ENCODE assay signal across 8 mouse cellular contexts in genomic region chr15:77036320-77036988, GRCm38 (mm10). TPM values are rescaled to one million over a fixed set of nuclear protein-coding genes. Genes with fewer than 3 reads are reported as not detected.
DNase-seq lines count a peak whose midpoint lies in the region; ATAC-seq and TF ChIP-seq lines count a peak whose summit lies in the region.

No protein-coding gene starts in this region.

- peak overlapping the region; percentile 23; the same call in 1 of the 2 replicates for H3K27ac ChIP-seq in cerebellum, adult 2 months (ENCODE audit: insufficient read depth, low read length)
- H3K27ac ChIP-seq in kidney, adult 2 months (ENCODE audit: insufficient read depth, low read depth, low read length), result peak overlapping the region; percentile 63
- peak overlapping the region; percentile 92 for H3K27ac ChIP-seq in lung, postnatal 0 days (ENCODE audit: low read length)
- H3K27ac ChIP-seq in stomach, postnatal 0 days (replicated peaks), result peak overlapping the region; percentile 97

- H3K9ac ChIP-seq in lung, postnatal 0 days (replicated peaks; ENCODE audit: low read depth), result no peak overlapping the region
- peak overlapping the region; percentile 45 for H3K9ac ChIP-seq in stomach, postnatal 0 days (ENCODE audit: low read length)

- peak; percentile 19 for DNase-seq in embryo, embryonic 9.5 days (ENCODE audit: extremely low spot score)
- DNase-seq in embryo, embryonic 10.5 days (ENCODE audit: low spot score), result no peak
- DNase-seq in cerebellum, adult 2 months, result peak; percentile 50 to 64
- peak; percentile 89 for DNase-seq in heart, adult 8-10 months (ENCODE audit: low spot score)
- DNase-seq in kidney, adult 2 months, result peak; percentile 68
- peak; percentile 85 for DNase-seq in lung, postnatal 0 days (ENCODE audit: low spot score)
- DNase-seq in stomach, postnatal 0 days (ENCODE audit: low spot score), result peak; percentile 46
- no peak for DNase-seq in thymus, postnatal 36 days

- H3K4me2 ChIP-seq in lung, postnatal 0 days (replicated peaks; ENCODE audit: low read depth, low read length), result no peak overlapping the region
- no peak overlapping the region for H3K4me2 ChIP-seq in stomach, postnatal 0 days (replicated peaks; ENCODE audit: low read depth)

- peak; percentile 83 for ATAC-seq in lung, postnatal 0 days
- ATAC-seq in stomach, postnatal 0 days (ENCODE audit: low FRiP score, low TSS enrichment), result peak; percentile 88

- H3K36me3 ChIP-seq in kidney, adult 2 months (ENCODE audit: control insufficient read depth, insufficient read depth, low read length), result no peaks in the 10 kb centered on the region
- H3K36me3 ChIP-seq in lung, postnatal 0 days (ENCODE audit: insufficient read depth, low read length), result no peaks in the 10 kb centered on the region
- no peaks in the 10 kb centered on the region for H3K36me3 ChIP-seq in stomach, postnatal 0 days (ENCODE audit: control insufficient read depth, insufficient read depth, low read length)

- H3K4me3 ChIP-seq in cerebellum, adult 2 months (replicated peaks; ENCODE audit: insufficient read depth, low read depth, low read length), result no peak overlapping the region
- H3K4me3 ChIP-seq in kidney, adult 2 months (ENCODE audit: insufficient read depth, low read depth, low read length), result no peak overlapping the region
- no peak overlapping the region for H3K4me3 ChIP-seq in lung, postnatal 0 days (ENCODE audit: low read depth, low read length)
- no peak overlapping the region for H3K4me3 ChIP-seq in stomach, postnatal 0 days (ENCODE audit: low read depth, low read length)

- TF ChIP-seq EP300 in lung, postnatal 0 days (IDR thresholded peaks at IDR 0.05), result no peak
- TF ChIP-seq EP300 in stomach, postnatal 0 days (optimal IDR thresholded peaks at IDR 0.05), result no peak

- TF ChIP-seq CTCF in cerebellum, adult 2 months (IDR thresholded peaks at IDR 0.05; ENCODE audit: borderline replicate concordance, insufficient read depth, low read depth, low read length), result no peak
- no peak for TF ChIP-seq CTCF in kidney, adult 2 months (conservative IDR thresholded peaks at IDR 0.05; ENCODE audit: insufficient read depth, insufficient read length, low read depth, low read length)
- TF ChIP-seq CTCF in lung, postnatal 0 days (IDR thresholded peaks at IDR 0.05), result no peak
- no peak for TF ChIP-seq CTCF in stomach, postnatal 0 days (IDR thresholded peaks at IDR 0.05; ENCODE audit: low read depth)

- no peaks in the 10 kb centered on the region for H3K27me3 ChIP-seq in cerebellum, adult 2 months (ENCODE audit: control insufficient read depth, insufficient read depth, low read length)
- H3K27me3 ChIP-seq in kidney, adult 2 months (replicated peaks; ENCODE audit: control insufficient read depth, insufficient read depth, low read length), result no peaks in the 10 kb centered on the region
- no peaks in the 10 kb centered on the region for H3K27me3 ChIP-seq in lung, postnatal 0 days (replicated peaks; ENCODE audit: insufficient read depth, low read length)
- no peaks in the 10 kb centered on the region for H3K27me3 ChIP-seq in stomach, postnatal 0 days (ENCODE audit: control insufficient read depth, insufficient read depth, low read length)

- H3K9me3 ChIP-seq in lung, postnatal 0 days (ENCODE audit: low read length), result no peaks in the 10 kb centered on the region
- no peaks in the 10 kb centered on the region for H3K9me3 ChIP-seq in stomach, postnatal 0 days (ENCODE audit: control insufficient read depth, low read length)

- 62% methylated on average over 11 of the region's 11 CpGs for WGBS in cerebellum, adult 2 months
- WGBS in kidney, adult 2 months, result 60% methylated on average over 11 of the region's 11 CpGs
- 49% methylated on average over 11 of the region's 11 CpGs for WGBS in lung, postnatal 0 days
- WGBS in stomach, postnatal 0 days, result 43% methylated on average over 11 of the region's 11 CpGs

- H3K4me1 ChIP-seq in cerebellum, adult 2 months (ENCODE audit: control insufficient read depth, insufficient read depth, low read length), result peaks cover 24% of the 10 kb centered on the region
- H3K4me1 ChIP-seq in kidney, adult 2 months (ENCODE audit: control insufficient read depth, insufficient read depth, low read length), result no peaks in the 10 kb centered on the region
- H3K4me1 ChIP-seq in lung, postnatal 0 days (ENCODE audit: insufficient read depth, low read depth, low read length), result peaks cover 12% of the 10 kb centered on the region
- no peaks in the 10 kb centered on the region; the same call in 1 of the 2 replicates for H3K4me1 ChIP-seq in stomach, postnatal 0 days (replicated peaks; ENCODE audit: control insufficient read depth, insufficient read depth)

- no peak for TF ChIP-seq POLR2A in cerebellum, adult 2 months (IDR thresholded peaks at IDR 0.05; ENCODE audit: borderline replicate concordance, insufficient read depth, low read length)
- TF ChIP-seq POLR2A in kidney, adult 2 months (IDR thresholded peaks at IDR 0.05; ENCODE audit: low read depth, low read length), result no peak

RNA-seq across cellular contexts. Expression of gene Apol6, which starts 8.1 kb away (rescaled TPM):
- polyA plus RNA-seq in cerebellum, adult 2 months (2012; rRNA removed), result 0.30 and 0.49 TPM in 2 replicates
- 1 to 10 TPM in 2 of 4 experiments, under 1 TPM in 2; 0.49 to 1.5 (median 1.0) TPM for total RNA-seq in heart, adult 8-10 months (2022)
- polyA plus RNA-seq in kidney, adult 2 months (2012; rRNA removed), result 4.8 and 6.4 TPM in 2 replicates
- polyA plus RNA-seq in lung, postnatal 0 days (2015; fragmentation: Nextera tagmentation; extraction: Ambion mirVana), result 0.10 TPM in 1 of 2 replicates, not detected in the other
- 0.25 and 0.51 TPM in 2 replicates for polyA plus RNA-seq in stomach, postnatal 0 days (2015; fragmentation: Nextera tagmentation; extraction: Ambion mirVana)

RNA-seq across cellular contexts. Expression of gene Mb, which starts 14.0 kb away (rescaled TPM):
- polyA plus RNA-seq in cerebellum, adult 2 months (2012; rRNA removed), result 0.59 and 0.93 TPM in 2 replicates
- total RNA-seq in heart, adult 8-10 months (2022), result over 10,000 TPM; 20,391 to 21,800 (median 21,272) TPM
- 1.6 and 123 TPM in 2 replicates for polyA plus RNA-seq in kidney, adult 2 months (2012; rRNA removed)
- 0.84 and 1.1 TPM in 2 replicates for polyA plus RNA-seq in lung, postnatal 0 days (2015; fragmentation: Nextera tagmentation; extraction: Ambion mirVana)
- 0.91 and 1.1 TPM in 2 replicates for polyA plus RNA-seq in stomach, postnatal 0 days (2015; fragmentation: Nextera tagmentation; extraction: Ambion mirVana)

Comparison
In these comparisons a context has a peak if more than half of its experiments do, and no peak if none do; other contexts are left out.
1. DNase-seq: peak in embryo, embryonic 9.5 days (single experiment), cerebellum, adult 2 months (2 of 2), heart, adult 8-10 months (single experiment), kidney, adult 2 months (single experiment), lung, postnatal 0 days (single experiment) and stomach, postnatal 0 days (single experiment); none in embryo, embryonic 10.5 days (single experiment) and thymus, postnatal 36 days (0 of 2).
2. H3K27ac ChIP-seq: peak in every context shown above with its lines; median percentile 97 in stomach, postnatal 0 days; 92 in lung, postnatal 0 days; 63 in kidney, adult 2 months; 23 in cerebellum, adult 2 months.